Mouse (Mus musculus) thymus, postnatal 25 days (tissue): ENCODE measurements around the gene Col24a1.

Experiments
- DNase-seq: peaks from one replicate; pipeline ENCODE4 v3.0.0; 2022

Gene Col24a1

DNA sequence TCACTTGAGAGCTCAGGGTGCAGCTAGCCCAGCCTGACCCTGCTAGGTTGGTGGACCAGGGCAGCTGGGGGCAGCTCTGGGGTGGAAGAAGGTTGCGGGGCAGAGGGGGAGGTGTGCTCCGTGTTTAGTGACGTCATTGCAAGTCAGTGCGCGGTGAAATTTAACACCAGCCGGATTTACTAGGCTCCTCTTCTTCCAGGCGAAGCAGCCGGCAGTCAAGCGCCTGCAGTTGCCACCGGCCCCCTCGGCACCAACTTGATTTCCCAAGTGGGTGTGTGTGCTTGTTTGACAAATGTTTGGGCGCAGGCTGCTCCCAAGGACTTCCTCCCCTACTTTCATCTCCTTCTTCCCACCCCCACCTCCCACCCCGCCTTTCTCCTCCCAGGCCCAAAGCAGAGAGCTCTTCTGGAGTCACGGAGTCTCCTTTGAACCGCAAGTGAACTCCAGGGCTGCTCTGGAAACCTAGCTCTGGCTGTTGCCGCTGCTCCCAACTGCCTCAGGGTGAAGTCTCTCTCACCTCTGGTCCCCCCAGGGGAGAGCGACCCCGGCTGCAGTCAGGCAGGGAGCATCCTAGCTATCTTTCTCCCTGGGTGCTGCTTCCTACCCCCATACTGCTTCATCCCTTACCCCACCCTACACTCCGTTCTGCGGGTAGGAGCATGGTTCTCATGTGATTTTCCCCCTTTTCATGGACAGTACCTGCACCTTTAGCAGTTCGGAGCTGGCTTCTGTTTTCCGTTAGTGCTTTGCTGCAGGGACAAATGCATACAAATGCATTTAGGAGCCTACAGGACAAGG, at the start of gene Col24a1:
TSS of gene Col24a1 (plus strand) at position 136 of the 798 bp plus-strand sequence.
- DNase-seq = no peak

DNA sequence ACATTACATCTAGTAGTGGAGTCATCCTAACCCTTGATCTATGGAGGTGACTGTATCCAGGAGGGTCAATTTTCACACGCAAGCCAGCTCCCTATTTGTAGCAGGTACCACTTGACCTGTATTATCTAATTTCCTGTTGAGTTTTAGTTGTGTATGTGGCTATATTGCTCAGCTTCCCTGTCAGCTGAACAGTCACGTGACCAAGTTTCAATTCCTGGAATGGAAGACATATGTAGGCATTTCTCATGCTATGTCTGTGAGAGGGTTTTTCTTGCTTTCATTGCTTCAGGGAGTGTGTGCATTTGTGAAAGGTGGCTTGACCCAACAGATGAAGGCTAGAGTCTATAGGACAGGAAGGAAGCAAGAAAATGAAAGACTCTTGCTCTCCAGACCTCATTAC, 44.2 kb upstream of the Col24a1 start:
- no peak for DNase-seq

DNA sequence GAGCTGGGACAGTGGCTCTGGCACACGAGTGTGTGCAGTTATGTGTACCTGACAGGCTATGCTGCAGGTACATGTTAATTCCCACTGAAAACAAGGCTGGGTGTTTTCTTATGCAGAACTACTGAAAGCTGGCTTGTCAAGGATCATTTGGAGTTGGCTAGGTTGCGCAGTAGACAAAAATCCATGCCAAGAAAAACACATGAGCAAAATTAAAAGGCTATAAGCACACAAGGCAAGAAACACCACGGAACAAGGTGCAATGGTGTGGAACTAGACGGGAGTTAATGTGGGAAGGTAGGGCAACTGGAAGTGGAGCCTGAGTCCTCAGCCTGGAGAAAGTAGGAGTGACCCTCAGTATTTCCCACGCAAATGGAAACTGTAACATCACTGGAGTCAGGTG, 39.2 kb upstream of the Col24a1 start:
- no peak for DNase-seq

DNA sequence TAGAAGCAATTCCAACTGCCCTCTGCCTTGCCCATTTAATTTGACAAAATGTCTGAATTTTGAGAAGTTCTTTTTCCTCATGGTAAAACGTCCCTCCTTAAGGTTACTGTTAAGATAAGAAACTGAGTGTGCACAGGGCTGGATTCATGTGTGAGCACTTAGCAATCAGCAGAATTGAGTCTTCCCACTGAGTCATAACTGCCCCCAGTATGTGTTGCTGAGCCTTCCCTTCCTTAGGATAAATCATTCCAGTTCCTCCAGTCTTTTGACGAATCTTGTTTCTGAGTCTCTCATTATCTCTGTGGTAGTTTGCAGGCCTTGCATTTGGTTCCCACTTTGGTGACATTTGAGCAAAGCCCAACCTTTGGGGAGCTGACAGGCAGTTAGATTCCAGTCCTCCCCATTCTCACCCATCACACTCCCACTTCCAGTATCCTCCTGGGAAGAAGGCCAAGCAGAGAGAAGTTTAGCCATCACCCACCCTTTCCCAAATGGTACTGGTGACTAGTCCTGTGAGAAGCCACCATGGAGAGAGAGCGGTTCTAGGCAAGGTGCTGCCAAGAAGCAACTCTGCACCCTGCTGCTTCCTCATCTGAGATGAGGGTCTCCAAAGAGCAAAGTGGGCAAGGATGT, 37.4 kb upstream of the Col24a1 start:
- no peak for DNase-seq

DNA sequence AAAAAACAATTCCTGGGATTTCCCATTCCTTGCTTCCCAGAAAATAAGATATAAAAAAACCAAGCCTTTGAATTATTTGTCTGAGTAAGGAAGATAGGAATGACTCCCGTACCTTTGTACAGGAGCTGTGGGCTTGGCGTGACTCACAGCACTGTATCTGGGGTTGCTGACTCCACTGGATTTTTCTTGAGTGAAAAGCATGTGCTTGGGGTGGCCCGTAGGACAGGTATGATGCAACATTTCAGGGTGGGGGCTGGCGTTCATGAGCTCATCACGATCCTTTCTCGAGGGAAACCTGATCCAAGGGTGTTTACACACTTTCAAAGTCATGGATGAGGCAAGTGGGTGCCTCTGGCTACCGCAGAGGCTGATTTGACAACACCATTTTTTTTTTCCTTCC, 35.6 kb upstream of the Col24a1 start:
- no peak for DNase-seq

- no peak for DNase-seq
Observed at GRCm38 (mm10) chr3:145259678-145260077, 32.6 kb upstream of the Col24a1 start.

DNA sequence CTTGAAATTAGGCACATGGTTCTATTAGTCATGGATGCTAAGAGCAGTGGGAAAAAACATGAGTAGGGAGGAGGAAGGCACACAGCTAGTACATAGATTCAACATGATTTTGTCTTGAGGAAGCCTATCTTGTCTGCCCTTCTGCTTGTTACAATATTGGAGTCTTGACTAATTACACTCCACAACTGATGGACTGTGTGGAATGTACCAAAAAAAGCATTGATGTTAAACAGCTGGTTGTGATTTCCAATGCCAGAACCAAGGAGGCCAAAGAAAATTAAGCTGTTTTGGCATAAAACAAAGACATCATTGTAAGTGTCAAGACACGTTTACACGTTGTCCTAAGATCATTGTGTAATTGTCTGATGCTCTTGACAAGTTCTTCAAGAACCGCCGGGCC, 29.1 kb upstream of the Col24a1 start:
- DNase-seq = no peak

DNA sequence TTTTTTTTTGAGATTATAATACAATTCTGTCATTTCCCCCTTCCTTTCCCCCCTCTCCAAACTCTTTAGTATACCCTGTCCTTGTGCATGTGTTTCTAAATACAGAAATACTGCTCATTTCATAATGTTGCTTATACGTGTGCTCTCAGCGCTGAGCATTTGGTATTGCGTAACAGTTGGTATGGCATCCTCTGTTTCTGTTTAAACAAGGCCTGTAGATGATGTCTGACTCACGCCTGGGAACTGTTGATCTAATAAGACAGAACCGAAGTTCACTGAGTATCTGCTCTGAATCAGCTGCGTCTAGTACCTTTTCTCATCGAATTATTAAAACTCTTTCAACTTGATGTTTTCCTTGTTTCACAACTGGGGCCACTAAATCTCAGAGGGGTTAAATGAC, 24.2 kb upstream of the Col24a1 start:
- no peak for DNase-seq

GRCm38 (mm10) chr3:145274191-145274590, 18.1 kb upstream of the Col24a1 start:
- DNase-seq = no peak

- no peak for DNase-seq
Observed at GRCm38 (mm10) chr3:145293207-145293606, 935 bp downstream of the Col24a1 start.

- DNase-seq = no peak
Observed at GRCm38 (mm10) chr3:145293623-145294307, 1.5 kb downstream of the Col24a1 start.

DNA sequence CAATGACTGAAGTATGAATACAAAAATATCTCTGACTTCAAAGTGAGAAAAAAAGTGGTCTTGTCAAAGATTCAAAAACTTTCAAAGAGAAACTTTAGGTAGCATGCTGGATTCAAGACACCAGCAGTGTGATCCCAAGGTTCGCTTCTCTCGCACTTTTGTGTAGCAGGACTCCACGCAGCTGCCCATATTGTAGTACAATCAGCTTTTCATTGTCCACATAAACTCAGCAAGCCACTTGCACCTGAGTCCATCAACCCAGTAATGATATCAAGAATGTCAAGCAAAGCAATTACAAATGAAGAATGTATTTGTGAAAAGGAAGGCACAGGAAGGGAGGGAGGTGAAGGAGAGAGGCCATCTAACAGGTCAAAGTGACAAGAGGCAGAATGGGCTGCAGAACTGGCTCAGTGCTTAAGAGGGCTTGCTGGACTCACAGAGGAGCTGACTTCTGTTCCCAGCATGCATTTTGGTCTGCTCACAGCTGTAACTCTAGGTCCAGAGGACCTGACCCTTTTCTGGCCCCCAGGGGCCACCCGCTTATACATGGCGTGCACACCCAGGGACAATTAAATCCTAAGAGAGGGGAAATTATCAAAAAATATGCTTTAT, 7.8 kb downstream of the Col24a1 start:
- DNase-seq = no peak

- DNase-seq = no peak
Observed at GRCm38 (mm10) chr3:145305311-145305710, 13.0 kb downstream of the Col24a1 start.

GRCm38 (mm10) chr3:145307209-145307608, 14.9 kb downstream of the Col24a1 start:
- DNase-seq = no peak

DNA sequence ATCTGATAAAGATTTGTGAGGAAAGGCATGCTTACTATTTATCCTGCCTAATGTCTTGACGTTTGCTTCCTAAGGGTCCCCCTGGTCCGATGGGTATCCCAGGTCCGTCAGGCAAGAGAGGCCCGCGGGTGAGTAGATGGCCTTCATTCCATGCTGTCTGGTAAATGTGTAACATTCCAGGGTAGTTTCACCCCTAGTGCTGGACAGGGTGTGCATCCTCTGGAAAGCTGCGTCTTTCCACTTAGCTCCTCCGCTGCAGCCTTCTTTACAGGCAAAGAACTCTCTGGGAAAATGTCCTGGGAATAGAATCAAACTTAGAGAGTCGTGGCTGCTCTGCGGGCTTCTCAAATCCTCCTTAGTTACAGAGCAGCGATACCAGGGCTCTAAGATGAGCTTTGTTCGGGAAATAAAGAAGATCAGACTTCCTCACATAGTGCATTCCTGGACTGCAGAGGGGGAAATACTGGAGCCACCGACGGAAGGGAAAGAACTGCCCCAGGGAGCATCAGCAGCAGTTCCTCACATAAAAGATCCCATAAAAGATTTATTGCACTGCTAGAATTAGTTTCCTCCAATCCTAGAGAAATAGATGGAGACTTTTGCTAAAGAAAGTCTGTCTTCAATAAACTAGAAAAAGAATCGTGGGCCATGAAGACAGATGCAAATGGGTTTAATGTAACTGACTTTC, 28.5 kb downstream of the Col24a1 start:
- DNase-seq = no peak

- no peak for DNase-seq
Observed at GRCm38 (mm10) chr3:145325402-145325801, 33.1 kb downstream of the Col24a1 start.

DNA sequence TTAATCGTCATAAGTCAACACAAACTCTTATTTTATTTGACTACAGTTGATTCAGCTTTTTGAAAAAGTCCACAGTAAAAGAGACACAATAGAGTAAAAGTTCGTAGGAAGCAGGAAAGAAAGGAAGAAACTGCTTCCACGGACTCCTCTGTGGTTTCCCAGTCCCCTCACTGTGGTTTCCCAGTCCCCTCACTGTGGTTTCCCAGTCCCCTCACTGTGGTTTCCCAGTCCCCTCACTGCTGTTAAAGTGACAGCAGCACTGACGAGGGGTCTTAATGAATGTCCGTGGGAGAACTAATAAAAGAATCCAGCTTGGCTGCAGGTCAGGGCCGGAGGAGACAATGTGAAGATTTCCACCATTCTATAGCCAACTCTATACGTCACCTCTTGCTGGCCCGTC, 39.4 kb downstream of the Col24a1 start:
- DNase-seq = no peak

DNA sequence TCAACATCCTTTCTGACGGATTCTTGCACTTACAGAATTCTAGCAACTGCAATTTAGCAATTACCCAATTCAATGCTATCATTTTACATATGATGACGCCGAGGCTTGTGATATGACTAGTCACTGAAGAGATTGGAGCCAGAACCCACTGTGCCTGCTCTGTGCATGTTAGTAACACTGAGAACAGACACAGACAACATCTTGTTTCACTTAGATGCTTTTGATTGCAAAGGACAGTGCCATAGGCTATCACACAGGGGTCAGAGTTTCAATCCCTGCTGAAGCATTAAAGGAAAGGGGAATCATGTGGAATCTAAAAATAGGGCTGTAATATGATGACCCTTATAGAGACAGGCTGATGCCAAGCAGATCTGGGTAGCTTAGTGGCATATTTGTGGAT, 41.8 kb downstream of the Col24a1 start:
- no peak for DNase-seq

- no peak for DNase-seq
Observed at GRCm38 (mm10) chr3:145337161-145337560, 44.9 kb downstream of the Col24a1 start.

DNA sequence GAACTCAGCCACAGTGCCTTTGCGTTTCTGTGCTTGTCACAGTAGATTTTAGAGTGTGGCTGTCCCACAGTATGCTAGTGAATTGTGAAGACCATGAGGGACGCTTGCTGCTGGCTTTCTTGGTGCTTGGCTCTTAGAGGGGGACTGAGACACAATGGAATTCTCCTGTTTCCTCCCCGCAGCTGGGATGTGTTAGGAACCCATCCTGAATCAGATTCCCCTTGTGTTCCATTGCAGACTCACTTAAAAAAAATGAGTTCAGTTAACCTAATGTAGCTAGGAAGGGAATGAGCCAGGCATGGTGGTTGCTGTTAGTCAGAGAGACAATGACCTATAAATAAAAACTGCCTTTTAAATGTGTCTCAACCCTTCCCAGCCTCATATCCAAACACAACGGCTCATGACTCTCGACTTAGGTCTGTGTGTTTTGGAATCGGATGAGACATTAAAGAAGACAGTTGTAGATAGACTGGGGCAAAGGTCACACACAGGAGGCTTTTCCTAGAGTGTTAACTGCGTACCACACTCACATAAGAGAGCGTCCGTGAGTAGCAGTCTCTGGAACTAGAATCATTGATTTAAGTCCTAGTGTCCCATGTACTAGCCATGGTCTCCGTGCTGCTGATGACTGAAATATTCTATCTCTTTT, 47.7 kb downstream of the Col24a1 start:
- no peak for DNase-seq

DNA sequence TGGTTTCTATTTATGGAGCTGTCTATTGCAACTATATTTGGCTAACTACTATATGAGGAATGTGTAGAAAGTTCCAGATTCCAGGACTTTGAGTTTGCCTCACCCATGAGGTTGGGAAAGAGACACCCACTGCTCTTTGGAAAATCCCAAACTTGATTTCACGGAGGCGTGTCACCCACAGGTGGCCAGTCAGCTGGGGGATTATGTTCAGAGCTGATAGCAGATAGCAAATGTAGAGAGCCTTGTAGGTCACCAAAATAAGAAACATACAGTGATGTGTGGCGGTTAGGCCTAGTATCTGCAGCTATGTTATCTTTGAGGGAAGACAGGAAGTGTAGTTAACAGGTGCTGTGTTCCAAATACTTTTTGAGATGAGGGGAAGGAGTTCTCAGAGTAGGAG, 56.4 kb downstream of the Col24a1 start:
- DNase-seq = no peak

DNA sequence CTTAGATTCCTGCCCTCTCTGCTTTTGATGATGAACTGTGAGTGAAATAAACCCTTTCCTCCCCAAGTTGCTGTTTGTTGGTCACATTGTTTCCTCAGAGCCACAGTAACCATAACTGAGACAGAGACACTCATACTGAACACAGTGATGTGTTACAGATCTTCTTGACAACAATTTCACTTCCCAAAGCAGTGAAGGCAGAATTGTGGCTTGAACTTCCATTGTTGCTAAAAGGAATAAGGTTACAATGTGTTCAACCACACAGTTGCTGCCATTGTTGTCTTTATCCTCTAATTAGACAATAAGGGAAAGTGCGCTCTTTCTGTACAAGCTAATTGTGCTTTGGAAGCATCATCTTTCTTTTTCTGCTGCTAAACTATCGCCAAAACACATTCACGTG, 61.7 kb downstream of the Col24a1 start:
- DNase-seq = no peak
